Mouse (Mus musculus): ENCODE results near the gene Esyt2.
A peak's percentile ranks its signal among the peaks of the same experiment; 100 is the strongest.

Esyt2 gene

GRCm38 (mm10) chr12:116367346-116367745, 86.3 kb downstream of the Esyt2 start:
- no peak for DNase-seq

- no peak for DNase-seq
Observed at GRCm38 (mm10) chr12:116368857-116369256, 87.9 kb downstream of the Esyt2 start.

GRCm38 (mm10) chr12:116383101-116383500, 102.1 kb downstream of the Esyt2 start:
- no peak for DNase-seq

GRCm38 (mm10) chr12:116383995-116384394, 103.0 kb downstream of the Esyt2 start:
- no peak for DNase-seq

- no peak for DNase-seq
Observed at GRCm38 (mm10) chr12:116386802-116387201, 105.8 kb downstream of the Esyt2 start.

- no peak for DNase-seq
Observed at GRCm38 (mm10) chr12:116389868-116390267, 108.9 kb downstream of the Esyt2 start.

- DNase-seq, result no peak
Observed at GRCm38 (mm10) chr12:116394327-116394726, 113.3 kb downstream of the Esyt2 start.

- no peak for DNase-seq
Observed at GRCm38 (mm10) chr12:116395312-116395711, 114.3 kb downstream of the Esyt2 start.

GRCm38 (mm10) chr12:116396072-116396695, 115.2 kb downstream of the Esyt2 start:
- DNase-seq, result no peak

GRCm38 (mm10) chr12:116404012-116404679, 123.2 kb downstream of the Esyt2 start:
- peak in 1 of 2 experiments; percentile 38 for DNase-seq

GRCm38 (mm10) chr12:116405045-116405835, 124.2 kb downstream of the Esyt2 start, which contains the start of gene Ncapg2:
TSS of gene Ncapg2 (plus strand) at chr12:116405402.
- peak; percentile 99 for DNase-seq

GRCm38 (mm10) chr12:116405836-116406155, 124.8 kb downstream of the Esyt2 start:
- DNase-seq, result peak in 1 of 2 experiments; percentile 4

- no peak for DNase-seq
Observed at GRCm38 (mm10) chr12:116407883-116408282, 126.9 kb downstream of the Esyt2 start.

- no peak for DNase-seq
Observed at GRCm38 (mm10) chr12:116414941-116415340, 133.9 kb downstream of the Esyt2 start.

GRCm38 (mm10) chr12:116416514-116416913, 135.5 kb downstream of the Esyt2 start:
- DNase-seq, result no peak

GRCm38 (mm10) chr12:116421656-116422055, 140.7 kb downstream of the Esyt2 start:
- DNase-seq, result no peak

GRCm38 (mm10) chr12:116425392-116425791, 144.4 kb downstream of the Esyt2 start:
- no peak for DNase-seq

GRCm38 (mm10) chr12:116433742-116434141, 152.7 kb downstream of the Esyt2 start:
- no peak for DNase-seq

GRCm38 (mm10) chr12:116435232-116435631, 154.2 kb downstream of the Esyt2 start:
- no peak for DNase-seq

- DNase-seq, result no peak
Observed at GRCm38 (mm10) chr12:116436125-116436524, 155.1 kb downstream of the Esyt2 start.

- DNase-seq, result peak; percentile 48 to 79
Observed at GRCm38 (mm10) chr12:116438591-116438990, 157.6 kb downstream of the Esyt2 start.
